Mouse (Mus musculus) intestine, embryonic 16.5 days (tissue): ENCODE results near the gene Shisa2. TPM values are rescaled to one million over a fixed set of nuclear protein-coding genes. Genes with fewer than 3 reads are reported as not detected.

Source experiments
- ATAC-seq: fragments of 200-750 bp; cut with Nextera tagmentation; 2 replicates; pipeline ENCODE4 v1.8.0; 2017; ENCODE audit warnings: moderate TSS enrichment, moderate library complexity
- H3K27ac ChIP-seq: fragments of 300-500 bp; sonication (generic); 2 replicates; pipeline ENCODE4 v1.5.1; 2014; ENCODE audit warnings: mild to moderate bottlenecking, low read length
- H3K27me3 ChIP-seq: fragments of 300-500 bp; sonication (generic); replicated peaks from 2 replicates; pipeline ENCODE4 v1.6.1; 2014; ENCODE audit warnings: low read length, control low read depth, mixed read lengths; ENCODE audit not compliant: control insufficient read depth, insufficient read depth
- H3K36me3 ChIP-seq: fragments of 300-500 bp; sonication (generic); 2 replicates; pipeline ENCODE4 v1.6.1; 2014; ENCODE audit warnings: low read length, control low read depth; ENCODE audit not compliant: control insufficient read depth, insufficient read depth
- H3K4me1 ChIP-seq: fragments of 300-500 bp; sonication (generic); 2 replicates; pipeline ENCODE4 v1.6.1; 2014; ENCODE audit warnings: low read length, control low read depth, mixed read lengths; ENCODE audit not compliant: control insufficient read depth, insufficient read depth
- H3K4me2 ChIP-seq: fragments of 300-500 bp; sonication (generic); 2 replicates; pipeline ENCODE4 v1.6.1; 2014; ENCODE audit warnings: low read depth, low read length, control low read depth
- H3K4me3 ChIP-seq: fragments of 300-500 bp; sonication (generic); 2 replicates; pipeline ENCODE4 v1.5.1; 2014; ENCODE audit warnings: mild to moderate bottlenecking, low read length
- H3K9ac ChIP-seq: fragments of 300-500 bp; sonication (generic); 2 replicates; pipeline ENCODE4 v1.6.1; 2014; ENCODE audit warnings: low read depth, low read length
- H3K9me3 ChIP-seq: fragments of 300-500 bp; sonication (generic); 2 replicates; pipeline ENCODE4 v1.6.1; 2016; ENCODE audit warnings: low read length, control low read depth; ENCODE audit not compliant: control insufficient read depth
- WGBS: fragments of 180-500 bp; shearing (Covaris S2); extraction: QIAGEN DNeasy Blood & Tissue Kit; methylation state at CpG from one replicate; pipeline ENCODE4 v1.1.7; 2014; 5-methylcytosine and 5-hydroxymethylcytosine counted together
- polyA plus RNA-seq: library from polyadenylated mRNA; unstranded; fragments of >200 nt; fragmentation: Nextera tagmentation; extraction: Ambion mirVana; gene quantifications from 2 replicates; pipeline ENCODE4 v1.2.1, GENCODE M21; 2015

Shisa2 gene
- polyA plus RNA-seq, 1 experiment from 2014 or later, result 5.9 TPM

DNA sequence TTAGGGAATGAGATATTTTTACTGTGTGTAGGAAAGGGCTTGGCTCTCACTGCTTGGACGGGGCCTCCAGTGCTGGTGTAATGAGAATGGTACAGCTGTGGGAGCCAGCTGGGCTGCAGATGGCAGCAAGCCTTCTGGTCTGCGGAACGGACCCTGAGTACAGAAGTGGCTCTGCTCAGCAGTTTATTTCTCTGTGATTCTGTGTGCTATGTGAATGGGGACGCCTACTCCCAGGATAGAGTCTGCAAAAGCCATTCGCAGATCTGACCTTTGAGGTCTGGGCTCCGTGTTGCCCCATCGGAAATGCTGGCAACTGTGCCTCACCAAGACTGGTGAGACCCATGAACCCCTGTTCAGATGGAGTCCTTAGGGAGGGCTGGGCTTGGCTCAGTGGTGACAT, 2.7 kb downstream of the Shisa2 start:
- Histone ChIP-seq H3K4me2 (peak overlapping the region; percentile 93), H3K9ac (peak overlapping the region; percentile 23), H3K4me3 (peak overlapping the region; percentile 77), H3K36me3 (no peaks in the 10 kb centered on the region), H3K9me3 (no peaks in the 10 kb centered on the region), H3K27me3 (no peaks in the 10 kb centered on the region), H3K4me1 (peaks cover 10% of the 10 kb centered on the region), H3K27ac (no peak overlapping the region)
- 28% methylated on average over 7 of the region's 7 CpGs for WGBS
- ATAC-seq, result no peak

DNA sequence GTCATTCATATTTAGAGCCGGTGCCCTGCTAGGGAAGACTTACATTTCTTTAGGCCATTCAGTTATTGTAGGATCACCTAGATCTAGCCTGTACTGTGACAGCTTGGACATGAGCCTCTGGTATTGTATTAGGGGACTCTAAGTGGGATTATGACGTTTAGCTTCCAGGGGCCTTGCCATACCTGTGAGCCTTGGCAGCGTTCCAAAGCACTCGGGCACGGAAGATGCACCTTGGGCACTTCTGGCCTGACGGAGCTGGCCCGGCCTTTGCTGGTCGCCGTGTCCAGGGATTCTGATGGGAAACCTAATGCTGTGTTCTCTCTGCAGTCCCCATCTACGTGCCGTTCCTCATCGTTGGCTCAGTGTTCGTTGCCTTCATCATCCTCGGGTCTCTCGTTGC, 4.2 kb downstream of the Shisa2 start:
- Histone ChIP-seq H3K27me3 (no peaks in the 10 kb centered on the region), H3K27ac (no peak overlapping the region), H3K9me3 (no peaks in the 10 kb centered on the region), H3K36me3 (no peaks in the 10 kb centered on the region), H3K4me1 (peaks cover 10% of the 10 kb centered on the region), H3K4me2 (no peak overlapping the region), H3K9ac (no peak overlapping the region), H3K4me3 (no peak overlapping the region)
- 93% methylated on average over 15 of the region's 15 CpGs for WGBS
- ATAC-seq, result no peak

DNA sequence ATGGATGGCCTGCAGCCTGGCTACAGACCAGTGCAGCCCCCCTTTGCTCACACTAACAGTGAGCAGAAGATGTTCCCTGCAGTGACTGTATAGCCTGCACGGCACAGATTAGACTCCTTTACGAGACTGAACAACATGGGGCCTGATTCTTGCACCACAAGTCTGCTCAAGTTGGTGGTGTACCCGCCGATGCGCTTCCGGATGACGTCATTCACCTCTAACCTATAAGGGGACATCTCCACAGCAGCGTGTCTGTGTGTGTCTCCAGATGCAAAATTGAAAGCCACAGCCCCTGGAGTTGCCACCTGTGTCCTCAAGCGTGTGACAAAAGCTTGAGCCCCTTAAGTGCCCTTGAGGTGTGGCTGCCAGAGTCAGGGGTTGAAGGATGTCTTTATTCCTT, 5.0 kb downstream of the Shisa2 start:
- no peak for ATAC-seq
- Histone ChIP-seq H3K27me3 (no peaks in the 10 kb centered on the region), H3K4me3 (no peak overlapping the region), H3K4me2 (no peak overlapping the region), H3K9ac (no peak overlapping the region), H3K36me3 (no peaks in the 10 kb centered on the region), H3K4me1 (peaks cover 4% of the 10 kb centered on the region), H3K27ac (no peak overlapping the region), H3K9me3 (no peaks in the 10 kb centered on the region)
- WGBS, result 93% methylated on average over 9 of the region's 9 CpGs

DNA sequence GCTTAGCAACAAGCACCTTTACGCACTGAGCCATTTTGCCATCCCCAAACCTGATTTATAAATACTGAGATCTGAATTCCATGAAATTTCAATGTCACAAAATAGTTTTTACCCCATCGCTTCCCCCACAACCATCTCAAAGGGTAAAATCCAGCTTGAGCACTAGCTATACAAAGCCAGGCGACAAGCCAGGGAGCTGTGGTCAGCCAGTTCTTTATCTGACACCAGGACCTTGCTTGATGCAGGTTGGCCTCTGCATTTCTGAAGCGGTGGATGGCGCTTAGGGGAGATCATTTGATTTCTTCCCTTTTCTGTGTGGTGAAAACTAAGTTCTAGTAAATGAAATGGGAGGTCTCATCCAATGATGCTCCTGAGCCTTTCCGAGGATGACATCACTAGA, 7.0 kb downstream of the Shisa2 start:
- 95% methylated on average over 6 of the region's 6 CpGs for WGBS
- no peaks in the 10 kb centered on the region for H3K9me3 ChIP-seq
- H3K27ac ChIP-seq, result no peak overlapping the region
- no peak overlapping the region for H3K4me3 ChIP-seq
- no peaks in the 10 kb centered on the region for H3K36me3 ChIP-seq
- no peaks in the 10 kb centered on the region for H3K27me3 ChIP-seq
- H3K9ac ChIP-seq, result no peak overlapping the region
- no peak for ATAC-seq
- H3K4me2 ChIP-seq, result no peak overlapping the region
- H3K4me1 ChIP-seq, result peaks cover 4% of the 10 kb centered on the region; the same call in 1 of the 2 replicates

DNA sequence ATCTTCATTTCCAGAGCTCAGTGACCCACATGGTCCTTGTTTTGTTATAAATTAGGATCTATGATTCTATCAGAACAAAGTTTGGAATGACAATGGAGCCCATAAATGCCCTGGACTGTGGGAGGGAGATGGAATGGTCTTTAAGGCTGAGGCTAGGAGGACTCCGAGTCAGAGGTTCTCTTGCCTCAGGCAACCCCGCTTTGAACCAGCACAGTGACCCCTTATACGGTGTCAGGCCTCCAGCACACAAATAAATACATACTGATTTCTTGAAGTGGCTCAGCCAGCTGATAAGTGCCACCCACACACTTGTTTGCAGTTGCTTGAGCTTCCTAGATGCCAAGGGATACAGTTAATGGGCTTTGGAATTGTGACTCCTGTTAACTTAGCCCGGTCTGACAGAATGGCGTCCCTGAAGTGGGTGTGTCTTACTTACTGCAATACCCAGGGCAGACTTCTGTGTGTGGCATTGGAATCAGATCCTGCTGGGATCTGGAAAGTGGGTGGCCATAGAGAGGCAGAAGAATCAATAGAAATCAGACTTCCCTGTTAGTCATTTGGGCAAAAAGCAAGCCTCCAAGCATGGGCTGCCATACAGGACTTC, 8.3 kb downstream of the Shisa2 start:
- Histone ChIP-seq H3K4me1 (no peaks in the 10 kb centered on the region), H3K36me3 (no peaks in the 10 kb centered on the region), H3K27ac (no peak overlapping the region), H3K9me3 (no peaks in the 10 kb centered on the region), H3K4me3 (no peak overlapping the region), H3K9ac (no peak overlapping the region), H3K27me3 (no peaks in the 10 kb centered on the region), H3K4me2 (no peak overlapping the region)
- WGBS, result 78% methylated on average over 5 of the region's 5 CpGs
- no peak for ATAC-seq

DNA sequence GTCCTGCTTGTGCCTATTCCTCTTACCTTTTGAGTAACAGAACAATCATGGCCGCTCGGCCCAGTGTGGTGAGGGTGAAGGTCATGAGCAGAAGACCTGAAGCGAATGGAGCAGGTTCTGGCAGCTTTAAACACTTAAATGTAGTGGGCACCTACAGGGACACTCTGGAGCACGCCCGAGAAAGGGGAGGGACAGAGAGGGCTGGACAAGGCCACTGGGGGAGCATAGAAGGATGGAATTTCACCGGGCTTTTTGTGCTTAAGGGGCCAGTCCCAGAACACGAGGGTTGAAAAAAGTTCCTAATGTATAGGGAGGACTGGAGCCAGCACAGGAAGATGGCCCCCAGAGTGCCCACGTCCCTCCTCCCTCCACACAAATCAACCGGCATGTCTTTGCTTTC, 8.9 kb downstream of the Shisa2 start:
- 82% methylated on average over 9 of the region's 9 CpGs for WGBS
- Histone ChIP-seq H3K4me3 (no peak overlapping the region), H3K4me2 (no peak overlapping the region), H3K9ac (no peak overlapping the region), H3K27ac (no peak overlapping the region), H3K36me3 (no peaks in the 10 kb centered on the region), H3K9me3 (no peaks in the 10 kb centered on the region), H3K27me3 (no peaks in the 10 kb centered on the region), H3K4me1 (0 out of 2 replicates have a peak, but pooled peaks cover under 1% of the 10 kb centered on the region)
- no peak for ATAC-seq

DNA sequence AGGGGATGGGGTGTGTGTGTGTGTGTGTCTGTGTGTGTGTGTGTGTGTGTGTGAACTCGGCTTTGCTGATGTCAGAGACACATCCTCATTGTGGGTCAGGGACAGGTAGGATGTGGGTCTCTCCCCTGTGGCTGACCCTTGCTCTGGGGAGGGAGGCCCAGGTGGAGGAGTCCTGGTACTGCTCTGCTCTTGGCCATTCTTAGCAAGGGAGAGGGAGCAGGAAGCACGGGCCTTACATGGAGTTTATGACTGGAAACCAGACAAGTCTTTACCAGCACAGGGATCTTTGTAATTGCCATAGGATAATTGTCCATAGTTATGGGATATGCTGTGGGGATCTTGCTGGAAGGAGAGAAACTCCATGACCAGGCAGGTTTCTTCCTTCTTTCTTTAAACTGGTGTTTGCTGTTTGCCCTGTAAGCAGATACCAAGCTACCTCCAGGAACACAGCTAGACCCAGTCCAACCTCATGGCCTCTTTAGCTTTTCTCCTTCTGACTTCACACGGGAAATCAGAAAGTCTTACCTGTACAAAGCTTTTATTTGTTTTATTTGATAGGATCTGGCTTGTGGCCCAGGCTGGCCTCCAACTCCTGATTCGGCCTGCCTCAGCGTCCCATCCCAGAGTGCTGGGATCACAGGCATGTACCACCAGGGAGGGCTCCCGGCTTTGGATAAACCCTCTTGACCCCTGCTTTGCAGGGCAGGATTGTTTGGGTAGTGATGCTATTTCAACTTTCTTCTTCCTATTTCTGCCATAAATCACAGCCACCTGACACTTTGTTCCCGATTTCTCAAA, 14.0 kb downstream of the Shisa2 start:
- H3K4me1 ChIP-seq, result peaks cover 12% of the 10 kb centered on the region; the same call in 1 of the 2 replicates
- no peak overlapping the region for H3K4me2 ChIP-seq
- ATAC-seq, result 0 out of 2 replicates have a peak, but pooled peaks have one; percentile 50
- H3K27me3 ChIP-seq, result no peaks in the 10 kb centered on the region
- 33% methylated on average over 7 of the region's 7 CpGs for WGBS
- H3K27ac ChIP-seq, result no peak overlapping the region
- H3K4me3 ChIP-seq, result no peak overlapping the region
- H3K36me3 ChIP-seq, result no peaks in the 10 kb centered on the region
- no peak overlapping the region for H3K9ac ChIP-seq
- H3K9me3 ChIP-seq, result no peaks in the 10 kb centered on the region

DNA sequence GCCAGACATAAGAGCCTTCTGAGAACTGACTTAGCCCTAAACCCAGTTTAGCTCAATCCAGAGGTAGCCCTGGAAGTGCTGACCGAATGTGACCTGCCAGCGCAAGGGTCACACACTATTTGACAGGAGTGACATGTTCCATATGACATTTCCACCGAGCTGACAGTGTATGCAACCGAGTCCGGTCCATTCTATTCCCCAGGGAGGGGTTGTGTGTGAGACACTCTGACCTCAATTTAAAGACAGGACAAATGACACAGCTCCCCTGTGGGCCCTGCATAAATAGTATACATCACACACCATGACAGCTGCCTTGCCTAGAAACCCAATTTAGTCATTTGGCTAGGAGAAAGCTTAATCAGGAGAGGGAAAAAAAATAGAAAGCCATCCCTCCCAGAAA, 16.7 kb downstream of the Shisa2 start:
- no peak overlapping the region for H3K27ac ChIP-seq
- H3K4me1 ChIP-seq, result peaks cover 12% of the 10 kb centered on the region; the same call in 1 of the 2 replicates
- no peak overlapping the region for H3K9ac ChIP-seq
- no peaks in the 10 kb centered on the region for H3K36me3 ChIP-seq
- no peak overlapping the region for H3K4me2 ChIP-seq
- WGBS, result 36% methylated on average over 5 of the region's 5 CpGs
- ATAC-seq, result no peak
- no peaks in the 10 kb centered on the region for H3K9me3 ChIP-seq
- no peaks in the 10 kb centered on the region for H3K27me3 ChIP-seq
- H3K4me3 ChIP-seq, result no peak overlapping the region

DNA sequence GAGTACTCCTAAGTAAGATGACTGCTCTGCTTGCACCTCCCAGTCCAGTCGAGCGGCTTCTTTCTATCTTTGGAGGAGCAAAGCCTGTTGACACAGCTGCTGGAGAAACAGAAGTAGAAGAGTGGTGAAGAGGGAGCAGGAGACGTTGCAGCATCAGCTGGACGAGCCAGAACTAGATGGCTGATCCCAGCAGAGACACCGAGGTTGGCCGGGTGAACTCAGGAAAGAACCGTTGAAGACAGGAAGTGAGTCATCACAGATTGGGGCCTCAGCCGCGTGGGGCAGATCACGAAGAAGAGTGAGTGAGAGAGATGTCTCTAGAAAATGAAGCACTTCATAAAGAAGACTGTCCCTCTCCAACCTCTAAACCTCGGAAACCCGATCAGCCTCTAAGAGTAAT, 18.5 kb downstream of the Shisa2 start:
- Histone ChIP-seq H3K4me2 (no peak overlapping the region), H3K9ac (no peak overlapping the region), H3K27me3 (no peaks in the 10 kb centered on the region), H3K4me1 (peaks cover 15% of the 10 kb centered on the region; the same call in 1 of the 2 replicates), H3K27ac (no peak overlapping the region), H3K36me3 (no peaks in the 10 kb centered on the region), H3K4me3 (no peak overlapping the region), H3K9me3 (no peaks in the 10 kb centered on the region)
- no peak for ATAC-seq
- 51% methylated on average over 12 of the region's 12 CpGs for WGBS
